Mouse (Mus musculus): Measurements from ENCODE around the gene Zfp358. TPM values are rescaled to one million over a fixed set of nuclear protein-coding genes. Genes with fewer than 3 reads are reported as not detected.
A peak's percentile ranks its signal among the peaks of the same experiment; 100 is the strongest.

The Zfp358 gene
- total RNA-seq, 2 experiments from 2014 or later, result 25.7 to 27.2 TPM

GRCm38 (mm10) chr8:3496428-3496748 is 3.5 kb downstream of the Zfp358 start:
- intact Hi-C loops (cut with DNase I), result no loop called here
- DNase-seq, result no peak

- DNase-seq, result no peak
- intact Hi-C loops (cut with DNase I), result no loop called here
These were observed 5.6 kb downstream of the Zfp358 start for GRCm38 (mm10) chr8:3498583-3498982.

- no peak for DNase-seq
- intact Hi-C loops (cut with DNase I), result loop anchor here (10.0 kb wide), 1 partner anchor 665 kb away; the partner anchor contains the start of gene Evi5l
These were observed 6.8 kb downstream of the Zfp358 start for GRCm38 (mm10) chr8:3499751-3500150.

- intact Hi-C loops (cut with DNase I), result loop anchor here (1.0 to 10.0 kb wide), 2 partner anchors 16 to 664 kb away; partner anchors contain the start of gene Evi5l
These were observed 7.5 kb downstream of the Zfp358 start, which contains the start of gene Mcoln1 for GRCm38 (mm10) chr8:3500235-3501090. Gene Mcoln1 (plus strand): TSS chr8:3500457.

GRCm38 (mm10) chr8:3502217-3502616 is 9.3 kb downstream of the Zfp358 start:
- intact Hi-C loops (cut with DNase I), result loop anchor here (10.0 kb wide), 1 partner anchor 663 kb away; the partner anchor contains the start of gene Evi5l

More at GRCm38 (mm10) chr8:3500235-3501090, 7.5 kb downstream of the Zfp358 start, which contains the start of gene Mcoln1:
- DNase-seq, result peak; percentile 98 to 99

GRCm38 (mm10) chr8:3507979-3508754 is 15.2 kb downstream of the Zfp358 start:
- no peak for DNase-seq
- intact Hi-C loops (cut with DNase I), result loop anchor here (10.0 kb wide), 1 partner anchor 657 kb away; the partner anchor contains the start of gene Evi5l

More at GRCm38 (mm10) chr8:3502217-3502616, 9.3 kb downstream of the Zfp358 start:
- no peak for DNase-seq

- DNase-seq, result no peak
- intact Hi-C loops (cut with DNase I), result loop anchor here (10.0 kb wide), 1 partner anchor 1100 kb away; the partner anchor contains the start of gene Zfp958
These were observed 21.8 kb downstream of the Zfp358 start for GRCm38 (mm10) chr8:3514681-3515247.

GRCm38 (mm10) chr8:3515260-3515671 is 22.3 kb downstream of the Zfp358 start, which contains the start of gene Pnpla6:
Gene Pnpla6 (plus strand): TSS chr8:3515384.
- intact Hi-C loops (cut with DNase I), result loop anchor here (10.0 kb wide), 1 partner anchor 1100 kb away; the partner anchor contains the start of gene Zfp958
- peak; percentile 92 for DNase-seq

GRCm38 (mm10) chr8:3515771-3516417 is 23.0 kb downstream of the Zfp358 start:
- peak; percentile 46 to 72 for DNase-seq
- intact Hi-C loops (cut with DNase I), result loop anchor here (1.0 to 10.0 kb wide), 4 partner anchors 15 to 1099 kb away; partner anchors contain the start of genes Pet100, Pex11g, Xab2 and Zfp958

- DNase-seq, result peak; percentile 95 to 96
- intact Hi-C loops (cut with DNase I), result loop anchor here (1.0 to 10.0 kb wide), 4 partner anchors 15 to 1098 kb away; partner anchors contain the start of genes Pet100, Pex11g, Xab2 and Zfp958
These were observed 23.6 kb downstream of the Zfp358 start for GRCm38 (mm10) chr8:3516450-3517116.

GRCm38 (mm10) chr8:3517117-3517495 is 24.2 kb downstream of the Zfp358 start:
- intact Hi-C loops (cut with DNase I), result loop anchor here (10.0 kb wide), 1 partner anchor 1098 kb away; the partner anchor contains the start of gene Zfp958
- DNase-seq, result peak in 1 of 2 experiments; percentile 30

- no peak for DNase-seq
- intact Hi-C loops (cut with DNase I), result no loop called here
These were observed 29.2 kb downstream of the Zfp358 start for GRCm38 (mm10) chr8:3522007-3522697.

- DNase-seq, result no peak
- intact Hi-C loops (cut with DNase I), result no loop called here
These were observed 37.9 kb downstream of the Zfp358 start for GRCm38 (mm10) chr8:3530816-3531215.

GRCm38 (mm10) chr8:3531936-3532335 is 39.0 kb downstream of the Zfp358 start:
- DNase-seq, result no peak
- intact Hi-C loops (cut with DNase I), result no loop called here

GRCm38 (mm10) chr8:3536053-3536841 is 43.3 kb downstream of the Zfp358 start:
- no peak for DNase-seq
- intact Hi-C loops (cut with DNase I), result no loop called here

GRCm38 (mm10) chr8:3536940-3537339 is 44.0 kb downstream of the Zfp358 start:
- intact Hi-C loops (cut with DNase I), result no loop called here
- no peak for DNase-seq

- DNase-seq, result no peak
- intact Hi-C loops (cut with DNase I), result no loop called here
These were observed 44.7 kb downstream of the Zfp358 start for GRCm38 (mm10) chr8:3537666-3538065.

- intact Hi-C loops (cut with DNase I), result no loop called here
- DNase-seq, result no peak
These were observed 46.2 kb downstream of the Zfp358 start for GRCm38 (mm10) chr8:3539146-3539545.
